9 mouse cellular contexts compared by ENCODE assay signal in the genomic region with DNA sequence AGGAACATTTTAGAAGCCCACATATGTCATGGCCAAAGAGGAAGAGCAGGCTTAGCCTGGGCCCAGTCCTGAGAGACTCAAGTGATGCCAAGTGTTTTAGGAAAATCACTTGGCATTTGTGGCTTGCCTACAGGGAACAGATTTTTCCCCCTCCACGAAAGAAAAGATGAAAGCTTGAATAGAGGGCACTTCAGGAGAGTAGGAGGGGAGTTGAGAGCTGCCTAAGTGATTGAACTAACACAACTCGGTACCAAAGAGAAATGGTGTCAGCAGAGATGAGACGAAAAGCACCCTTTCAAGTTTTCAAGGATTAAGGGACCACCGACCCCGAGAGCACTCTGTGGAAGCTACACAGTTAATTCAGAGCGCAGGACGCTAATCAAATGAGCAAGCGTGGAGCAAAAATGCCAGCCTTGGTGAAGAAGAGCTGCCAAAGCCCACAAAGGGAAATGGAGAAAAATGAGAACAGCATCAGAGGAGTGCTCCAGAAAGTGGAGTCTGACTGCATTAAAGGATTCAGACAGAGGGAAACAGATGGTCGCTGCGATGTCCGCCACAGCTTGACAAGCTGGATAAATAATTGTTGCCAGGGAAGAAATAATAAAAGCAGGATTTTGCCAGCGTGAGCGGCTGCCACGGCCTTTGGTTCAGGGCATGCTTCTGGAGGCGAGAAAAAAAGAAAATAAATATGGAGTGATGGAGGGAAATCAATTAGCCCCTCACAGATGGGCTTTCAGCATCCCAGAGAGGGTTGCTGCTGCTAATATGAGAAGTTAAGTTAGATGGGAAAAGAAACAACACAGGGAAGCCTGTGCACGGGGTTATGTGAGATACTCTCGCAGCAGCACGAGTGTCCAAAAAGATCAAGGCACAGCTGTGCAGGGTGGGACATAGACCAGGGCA.
A peak's percentile ranks its signal among the peaks of the same experiment; 100 is the strongest.
DNase-seq lines count a peak whose midpoint lies in the region; ATAC-seq and TF ChIP-seq lines count a peak whose summit lies in the region.
"Had no signal": no experiment of that assay in that cellular context is flagged by ENCODE, and none has a peak within 500 bp of the region (broad histone marks: within the 10 kb centered on the region; RNA-seq: fewer than 3 reads in every experiment).

No protein-coding gene starts in this region.

- H3K9ac ChIP-seq in kidney, embryonic 15.5 days: no peak overlapping the region
- H3K9ac ChIP-seq in embryonic facial prominence, embryonic 13.5 days: no peak overlapping the region
- no peak overlapping the region; the same call in 1 of the 2 replicates for H3K9ac ChIP-seq in midbrain, postnatal 0 days (replicated peaks; ENCODE audit: low read length, poor library complexity, severe bottlenecking)
- no peak overlapping the region for H3K9ac ChIP-seq in liver, embryonic 11.5 days (ENCODE audit: low read depth, low read length)
- H3K9ac ChIP-seq: liver, embryonic 14.5 days had no signal

- no peaks in the 10 kb centered on the region for H3K4me1 ChIP-seq in kidney, embryonic 15.5 days
- peaks cover 15% of the 10 kb centered on the region for H3K4me1 ChIP-seq in embryonic facial prominence, embryonic 13.5 days
- no peaks in the 10 kb centered on the region; the same call in 1 of the 2 replicates for H3K4me1 ChIP-seq in midbrain, postnatal 0 days (ENCODE audit: insufficient read depth, low read length)
- no peaks in the 10 kb centered on the region for H3K4me1 ChIP-seq in liver, embryonic 11.5 days (replicated peaks; ENCODE audit: control insufficient read depth, insufficient read depth, low read length)

- no peak overlapping the region for H3K4me3 ChIP-seq in kidney, embryonic 15.5 days (replicated peaks)
- 0 out of 2 replicates have a peak overlapping the region, but pooled peaks have one; percentile 0 for H3K4me3 ChIP-seq in embryonic facial prominence, embryonic 13.5 days
- peak overlapping the region; percentile 14; the same call in 1 of the 2 replicates for H3K4me3 ChIP-seq in midbrain, postnatal 0 days (ENCODE audit: low read depth, low read length)
- no peak overlapping the region for H3K4me3 ChIP-seq in liver, embryonic 11.5 days (ENCODE audit: low read depth, low read length)

- no peaks in the 10 kb centered on the region for H3K27me3 ChIP-seq in kidney, embryonic 15.5 days
- H3K27me3 ChIP-seq in embryonic facial prominence, embryonic 13.5 days: no peaks in the 10 kb centered on the region
- H3K27me3 ChIP-seq in midbrain, postnatal 0 days (ENCODE audit: insufficient read depth, low read length): no peaks in the 10 kb centered on the region
- no peaks in the 10 kb centered on the region for H3K27me3 ChIP-seq in liver, embryonic 11.5 days (replicated peaks; ENCODE audit: control insufficient read depth, insufficient read depth, low read length)

- 25% methylated on average over 18 of the region's 18 CpGs for WGBS in kidney, embryonic 15.5 days
- WGBS in embryonic facial prominence, embryonic 13.5 days: 31% methylated on average over 18 of the region's 18 CpGs
- WGBS in midbrain, postnatal 0 days: 8% methylated on average over 18 of the region's 18 CpGs
- WGBS in liver, embryonic 11.5 days: 62% methylated on average over 18 of the region's 18 CpGs

- DNase-seq in kidney, adult 18-20 months: no peak
- peak; percentile 67 for DNase-seq in layer of hippocampus, adult 9-10 months (ENCODE audit: low spot score)
- DNase-seq in midbrain, postnatal 0 days (ENCODE audit: low spot score): peak; percentile 91
- DNase-seq in liver, embryonic 11.5 days (ENCODE audit: low spot score): no peak
- DNase-seq in ovary, postnatal 14 days (ENCODE audit: low spot score): no peak
- DNase-seq in ovary, postnatal 10 days (ENCODE audit: low spot score): no peak

- H3K4me2 ChIP-seq in kidney, embryonic 15.5 days: peak overlapping the region; percentile 34
- peak overlapping the region; percentile 40 for H3K4me2 ChIP-seq in embryonic facial prominence, embryonic 13.5 days
- H3K4me2 ChIP-seq in midbrain, postnatal 0 days (ENCODE audit: low read depth, low read length, poor library complexity, severe bottlenecking): peak overlapping the region; percentile 40
- no peak overlapping the region for H3K4me2 ChIP-seq in liver, embryonic 11.5 days

- H3K27ac ChIP-seq in kidney, embryonic 15.5 days: no peak overlapping the region
- H3K27ac ChIP-seq in embryonic facial prominence, embryonic 13.5 days: peak overlapping the region; percentile 72
- H3K27ac ChIP-seq in midbrain, postnatal 0 days (ENCODE audit: low read depth, low read length): peak overlapping the region; percentile 63
- no peak overlapping the region for H3K27ac ChIP-seq in liver, embryonic 11.5 days (ENCODE audit: low read depth, low read length)
- H3K27ac ChIP-seq: liver, embryonic 14.5 days had no signal

- H3K36me3 ChIP-seq in kidney, embryonic 15.5 days: no peaks in the 10 kb centered on the region
- no peaks in the 10 kb centered on the region for H3K36me3 ChIP-seq in embryonic facial prominence, embryonic 13.5 days
- no peaks in the 10 kb centered on the region for H3K36me3 ChIP-seq in midbrain, postnatal 0 days (ENCODE audit: insufficient read depth, low read length)
- no peaks in the 10 kb centered on the region for H3K36me3 ChIP-seq in liver, embryonic 11.5 days (ENCODE audit: control insufficient read depth, insufficient read depth, low read length)

- ATAC-seq in kidney, embryonic 15.5 days (replicated peaks; ENCODE audit: low FRiP score): no peak
- no peak for ATAC-seq in embryonic facial prominence, embryonic 13.5 days (ENCODE audit: insufficient number of reproducible peaks, insufficient read depth, low FRiP score, low TSS enrichment, low read depth)
- peak; percentile 74 for ATAC-seq in midbrain, postnatal 0 days (ENCODE audit: low FRiP score)
- ATAC-seq in liver, embryonic 11.5 days (replicated peaks; ENCODE audit: low FRiP score): no peak

- H3K9me3 ChIP-seq in kidney, embryonic 15.5 days (replicated peaks): no peaks in the 10 kb centered on the region
- H3K9me3 ChIP-seq in embryonic facial prominence, embryonic 13.5 days: no peaks in the 10 kb centered on the region
- H3K9me3 ChIP-seq in midbrain, postnatal 0 days (ENCODE audit: low read length): no peaks in the 10 kb centered on the region
- no peaks in the 10 kb centered on the region for H3K9me3 ChIP-seq in liver, embryonic 11.5 days (ENCODE audit: control insufficient read depth, low read length)

- TF ChIP-seq CTCF in midbrain, postnatal 0 days (IDR thresholded peaks at IDR 0.05): no peak

Comparison
In these comparisons a context has a peak if more than half of its experiments do, and no peak if none do; other contexts are left out.
1. H3K27ac ChIP-seq: peak in embryonic facial prominence, embryonic 13.5 days (single experiment) and midbrain, postnatal 0 days (single experiment); none in kidney, embryonic 15.5 days (single experiment) and liver, embryonic 11.5 days (single experiment).
2. H3K4me3 ChIP-seq: peak in embryonic facial prominence, embryonic 13.5 days (single experiment) and midbrain, postnatal 0 days (single experiment); none in kidney, embryonic 15.5 days (single experiment) and liver, embryonic 11.5 days (single experiment).
3. DNase-seq: peak in layer of hippocampus, adult 9-10 months (single experiment) and midbrain, postnatal 0 days (single experiment); none in kidney, adult 18-20 months (single experiment), liver, embryonic 11.5 days (single experiment), ovary, postnatal 14 days (single experiment) and ovary, postnatal 10 days (single experiment).